Mouse (Mus musculus): ENCODE data around the gene Cuedc2. TPM values are rescaled to one million over a fixed set of nuclear protein-coding genes. Genes with fewer than 3 reads are reported as not detected.

The Cuedc2 gene
- total and polyA plus RNA-seq, 3 experiments: 251 to 302 (median 297) TPM

DNA sequence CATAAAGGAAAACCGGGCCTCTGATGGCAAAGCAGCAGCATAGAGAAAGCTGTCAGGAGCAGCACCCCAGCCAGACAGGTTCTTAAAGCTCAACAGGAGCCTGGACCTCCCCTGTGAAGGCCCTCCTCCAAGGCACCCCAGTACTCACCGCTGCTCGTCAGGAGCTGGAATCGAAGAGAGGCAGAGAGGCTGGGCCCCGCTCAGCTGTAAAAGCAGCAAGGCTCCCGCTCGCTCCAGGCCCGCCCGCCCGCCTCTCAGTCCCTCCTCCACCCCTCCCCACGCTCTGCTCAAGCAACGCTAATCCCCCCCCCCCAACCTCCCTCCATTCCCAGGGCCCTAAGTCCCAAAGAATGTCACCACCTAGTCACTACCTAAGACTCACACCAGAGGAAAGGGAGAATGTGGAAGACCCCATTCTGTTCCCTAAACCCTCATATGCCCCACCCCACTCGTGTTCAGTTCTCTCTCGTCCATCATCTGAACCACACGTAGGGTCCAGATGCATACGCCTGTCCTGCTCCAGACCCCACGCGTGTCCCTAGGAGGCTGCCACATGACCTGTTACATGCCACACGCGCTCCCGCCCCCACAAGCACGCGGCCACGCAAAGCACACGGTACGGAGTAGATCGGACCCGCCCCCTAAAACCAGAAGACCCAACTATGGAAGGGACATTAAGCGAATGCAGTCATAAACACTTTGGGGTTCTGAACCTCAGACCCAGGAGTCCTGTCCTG lies 12.3 kb downstream of the Cuedc2 start:
- TF ChIP-seq MYB (IDR thresholded peaks at IDR 0.05; ENCODE audit: low read depth, low read length): no peak
- no peak for TF ChIP-seq EP300 (IDR thresholded peaks at IDR 0.05; ENCODE audit: low read depth in 1 of 2, low read length in 2 of 2)
- no peak for TF ChIP-seq CHD2 (IDR thresholded peaks at IDR 0.05; ENCODE audit: low read length)
- no peak for TF ChIP-seq RCOR1 (IDR thresholded peaks at IDR 0.05; ENCODE audit: low read depth, low read length)
- no peak for TF ChIP-seq CTCF (IDR thresholded peaks at IDR 0.05 in 2 of 3, conservative IDR thresholded peaks at IDR 0.05 in 1 of 3; ENCODE audit: control insufficient read depth in 1 of 3, insufficient read depth in 1 of 3, low read depth in 2 of 3, low read length in 3 of 3, poor library complexity in 1 of 3, severe bottlenecking in 1 of 3)
- no peak for TF ChIP-seq ZMIZ1 (IDR thresholded peaks at IDR 0.05; ENCODE audit: low read depth, low read length)
- no peak for TF ChIP-seq BHLHE40 (IDR thresholded peaks at IDR 0.05; ENCODE audit: borderline replicate concordance, low read depth, low read length)
- no peak for TF ChIP-seq USF1 (IDR thresholded peaks at IDR 0.05; ENCODE audit: low read depth, low read length)
- TF ChIP-seq UBTF (IDR thresholded peaks at IDR 0.05; ENCODE audit: borderline replicate concordance, insufficient read depth, low read depth, low read length): no peak
- TF ChIP-seq E2F4 (IDR thresholded peaks at IDR 0.05; ENCODE audit: borderline replicate concordance, low read depth, low read length): no peak
- TF ChIP-seq TCF12 (IDR thresholded peaks at IDR 0.05; ENCODE audit: low read depth, low read length): no peak
- TF ChIP-seq USF2 (IDR thresholded peaks at IDR 0.05; ENCODE audit: borderline replicate concordance in 1 of 2, insufficient read depth in 1 of 2, low read depth in 1 of 2, low read length in 2 of 2): no peak
- no peak for TF ChIP-seq CHD1 (IDR thresholded peaks at IDR 0.05; ENCODE audit: low read depth, low read length)
- no peak for TF ChIP-seq TAL1 (IDR thresholded peaks at IDR 0.05; ENCODE audit: low read length)
- TF ChIP-seq MAFK (IDR thresholded peaks at IDR 0.05; ENCODE audit: borderline replicate concordance, low read depth, low read length): no peak
- Histone ChIP-seq H3K27ac (ENCODE audit: control insufficient read depth, low read depth, low read length) (no peak overlapping the region), H3K4me1 (ENCODE audit: control insufficient read depth in 1 of 2, insufficient read depth in 2 of 2, low read length in 2 of 2) (peaks cover 0 to 23% of the 10 kb centered on the region in 2 experiments; a peak in 2 of 4 replicates), H3K79me2 (ENCODE audit: control insufficient read depth, insufficient read depth, low read length, poor library complexity) (peaks cover 2% of the 10 kb centered on the region; the same call in 1 of the 2 replicates), H3K4me3 (ENCODE audit: control insufficient read depth in 1 of 2, insufficient read depth in 1 of 2, low read depth in 2 of 2, low read length in 2 of 2) (no peak overlapping the region), H3K27me3 (ENCODE audit: control insufficient read depth in 1 of 2, insufficient read depth in 2 of 2, low read length in 2 of 2) (no peaks in the 10 kb centered on the region), H3K9me3 (replicated peaks; ENCODE audit: insufficient read depth, low read length) (no peaks in the 10 kb centered on the region), H3K36me3 (ENCODE audit: control insufficient read depth in 1 of 2, insufficient read depth in 2 of 2, low read length in 2 of 2) (peaks cover 0 to 7% of the 10 kb centered on the region in 2 experiments; a peak in 2 of 4 replicates), H3K9ac (ENCODE audit: control insufficient read depth, low read depth, low read length, poor library complexity, severe bottlenecking) (no peak overlapping the region)
- no peak for DNase-seq (ENCODE audit: low read depth, low spot score)

- Histone ChIP-seq H3K9ac (ENCODE audit: control insufficient read depth, low read depth, low read length, poor library complexity, severe bottlenecking) (no peak overlapping the region), H3K36me3 (ENCODE audit: control insufficient read depth in 1 of 2, insufficient read depth in 2 of 2, low read length in 2 of 2) (peaks cover 0 to 7% of the 10 kb centered on the region in 2 experiments; a peak in 2 of 4 replicates), H3K27ac (ENCODE audit: control insufficient read depth, low read depth, low read length) (no peak overlapping the region), H3K4me1 (ENCODE audit: control insufficient read depth in 1 of 2, insufficient read depth in 2 of 2, low read length in 2 of 2) (peaks cover 0 to 25% of the 10 kb centered on the region in 2 experiments; a peak in 2 of 4 replicates), H3K9me3 (replicated peaks; ENCODE audit: insufficient read depth, low read length) (no peaks in the 10 kb centered on the region), H3K4me3 (ENCODE audit: control insufficient read depth in 1 of 2, insufficient read depth in 1 of 2, low read depth in 2 of 2, low read length in 2 of 2) (no peak overlapping the region), H3K27me3 (ENCODE audit: control insufficient read depth in 1 of 2, insufficient read depth in 2 of 2, low read length in 2 of 2) (no peaks in the 10 kb centered on the region), H3K79me2 (ENCODE audit: control insufficient read depth, insufficient read depth, low read length, poor library complexity) (peaks cover 2% of the 10 kb centered on the region; the same call in 1 of the 2 replicates)
- TF ChIP-seq BHLHE40 (IDR thresholded peaks at IDR 0.05; ENCODE audit: borderline replicate concordance, low read depth, low read length) (no peak), MEF2A (IDR thresholded peaks at IDR 0.05; ENCODE audit: extremely low read depth, insufficient replicate concordance, low read depth, low read length, poor library complexity, severe bottlenecking) (no peak), TAL1 (IDR thresholded peaks at IDR 0.05; ENCODE audit: low read length) (no peak), GATA1 (IDR thresholded peaks at IDR 0.05; ENCODE audit: low read depth, low read length) (no peak), ZC3H11A (IDR thresholded peaks at IDR 0.05; ENCODE audit: low read depth, low read length) (no peak), EP300 (IDR thresholded peaks at IDR 0.05; ENCODE audit: low read depth in 1 of 2, low read length in 2 of 2) (no peak)
- no peak for DNase-seq (ENCODE audit: low read depth, low spot score)
Measured at GRCm38 (mm10) chr19:46324918-46325317, 13.6 kb downstream of the Cuedc2 start.

All from MEL (cell line).